Mouse (Mus musculus) ES-CJ7 (cell line): Measurements from ENCODE around the gene Spata3.

Source experiments
- DNase-seq: peaks from one replicate; pipeline ENCODE4 v3.0.0; 2011; ENCODE audit warnings: low read depth, low spot score

The Spata3 gene

DNA sequence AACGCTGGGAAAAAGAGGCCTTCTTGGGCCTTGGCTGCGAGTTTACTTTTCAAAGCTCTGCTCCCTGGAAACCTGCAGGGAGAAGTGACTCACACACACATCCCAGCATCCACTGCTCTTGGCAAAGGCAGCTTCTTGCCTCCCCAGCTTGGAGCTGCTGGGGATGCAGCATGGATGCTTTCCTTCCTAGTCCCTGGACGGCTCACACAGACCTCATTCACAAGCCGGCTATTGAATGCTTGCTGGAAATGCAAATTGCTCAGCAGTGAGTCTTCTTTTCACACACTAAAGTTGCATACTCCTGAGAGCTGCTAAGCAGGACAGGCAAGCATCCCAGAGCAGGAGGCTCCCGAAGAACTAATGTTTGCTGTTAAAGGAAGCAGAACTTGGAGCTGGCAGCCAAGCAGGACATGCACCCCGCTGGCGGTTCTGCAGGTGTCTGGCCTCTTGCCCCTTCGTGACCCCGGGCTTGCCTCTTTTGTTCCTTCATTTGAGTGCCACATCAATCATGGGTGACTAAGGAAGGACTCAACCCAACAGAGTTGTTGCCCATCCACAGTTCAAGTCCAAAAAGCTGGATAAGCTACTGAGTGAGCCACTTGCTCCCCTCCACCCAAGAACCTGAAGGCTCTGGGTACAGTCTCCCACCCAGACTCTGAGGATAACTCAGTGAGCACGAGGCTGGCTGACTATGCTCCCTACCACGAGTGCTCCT is 15.8 kb downstream of the Spata3 start:
- DNase-seq: peak; percentile 50

DNA sequence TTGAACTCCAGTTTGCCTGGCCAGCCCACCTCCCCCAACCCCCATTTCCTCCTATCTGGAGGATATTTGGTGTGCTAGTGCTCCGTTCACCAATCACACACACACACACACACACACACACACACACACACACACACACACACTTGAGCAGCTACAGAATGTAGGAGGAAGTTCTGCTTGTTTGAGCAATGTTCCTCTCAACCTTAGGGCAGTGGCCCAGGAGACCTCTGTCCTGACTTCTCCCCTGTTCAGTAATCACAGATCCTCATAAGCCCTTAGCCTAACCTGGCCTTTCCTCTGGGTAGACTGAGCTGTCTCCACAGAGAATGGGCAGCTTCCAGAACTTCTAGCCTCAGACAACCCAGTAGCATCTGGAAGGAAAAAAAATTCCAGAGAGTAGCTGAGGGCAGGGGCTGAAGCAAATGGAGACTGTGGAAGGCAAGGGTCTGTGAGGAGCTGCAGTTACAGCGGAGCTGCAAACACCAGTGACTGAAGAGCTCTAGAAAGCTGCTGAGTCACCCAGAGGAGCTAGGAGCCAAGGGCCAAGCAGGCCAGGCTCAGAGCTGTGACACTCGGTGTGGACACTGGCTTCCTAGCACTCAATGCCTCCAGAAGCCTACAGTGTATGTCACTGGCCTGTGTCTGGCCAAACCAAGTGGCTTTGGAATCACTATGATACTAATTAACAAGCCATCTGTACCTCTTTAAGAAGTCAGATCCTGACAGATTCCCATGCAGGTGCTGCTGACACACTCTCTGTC is 21.8 kb downstream of the Spata3 start:
- DNase-seq: no peak

DNA sequence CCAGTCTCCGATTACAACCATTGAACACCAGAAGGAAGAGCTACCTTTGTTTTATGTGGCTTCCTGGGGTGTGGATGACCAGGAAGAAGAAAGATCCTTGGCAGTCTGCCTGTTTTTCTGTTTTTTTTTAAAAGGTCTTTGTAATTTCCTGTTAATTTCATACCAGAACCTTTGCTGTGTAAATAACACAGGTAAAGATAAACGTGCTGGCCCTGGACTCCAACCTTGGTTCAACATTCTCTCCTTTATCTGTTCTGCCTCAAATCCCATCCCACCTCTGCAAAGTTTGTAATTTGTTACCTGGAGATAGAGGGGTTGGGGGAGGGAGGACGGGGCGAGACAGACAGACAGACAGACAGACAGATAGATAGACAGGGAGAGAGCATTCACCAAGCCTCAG is 23.5 kb downstream of the Spata3 start:
- DNase-seq: no peak

DNA sequence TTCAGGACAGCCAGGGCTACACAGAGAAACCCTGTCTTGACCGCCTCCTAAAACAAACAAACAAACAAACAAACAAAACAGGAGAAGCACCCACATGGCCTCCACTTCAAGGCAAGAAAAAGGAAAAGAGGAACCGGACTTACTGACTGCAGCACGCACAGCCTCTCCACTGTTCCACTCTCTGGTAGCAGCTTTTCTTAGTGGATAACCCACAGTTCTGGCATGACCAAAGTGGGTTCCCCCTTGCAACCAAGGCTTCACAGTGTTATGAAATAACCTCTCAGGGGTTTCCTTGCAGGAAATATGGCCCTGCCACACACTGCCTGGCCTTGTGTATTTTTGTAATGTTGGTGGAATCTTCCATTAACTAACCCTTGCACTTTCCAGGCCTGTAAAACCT is 24.2 kb downstream of the Spata3 start:
- no peak for DNase-seq

DNA sequence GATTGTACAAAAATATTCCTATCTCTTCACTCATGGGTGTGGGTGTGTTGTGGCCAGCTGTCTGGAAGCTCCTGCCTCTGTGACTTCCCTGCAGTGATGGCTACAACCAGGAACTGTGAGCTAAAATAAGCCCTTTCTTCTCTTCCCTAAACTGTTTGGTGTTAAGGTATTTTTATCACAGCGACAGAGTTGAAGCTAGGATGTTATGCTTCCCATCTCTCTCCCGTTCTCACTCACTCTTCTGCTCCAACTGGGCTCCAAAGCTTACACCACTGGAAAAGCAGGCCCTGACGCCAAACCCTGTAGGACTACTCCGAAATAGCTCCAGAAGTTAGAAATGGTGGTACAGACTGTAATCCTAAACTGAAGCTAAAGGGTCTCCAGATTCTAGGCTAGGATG is 28.4 kb downstream of the Spata3 start:
- DNase-seq: no peak

DNA sequence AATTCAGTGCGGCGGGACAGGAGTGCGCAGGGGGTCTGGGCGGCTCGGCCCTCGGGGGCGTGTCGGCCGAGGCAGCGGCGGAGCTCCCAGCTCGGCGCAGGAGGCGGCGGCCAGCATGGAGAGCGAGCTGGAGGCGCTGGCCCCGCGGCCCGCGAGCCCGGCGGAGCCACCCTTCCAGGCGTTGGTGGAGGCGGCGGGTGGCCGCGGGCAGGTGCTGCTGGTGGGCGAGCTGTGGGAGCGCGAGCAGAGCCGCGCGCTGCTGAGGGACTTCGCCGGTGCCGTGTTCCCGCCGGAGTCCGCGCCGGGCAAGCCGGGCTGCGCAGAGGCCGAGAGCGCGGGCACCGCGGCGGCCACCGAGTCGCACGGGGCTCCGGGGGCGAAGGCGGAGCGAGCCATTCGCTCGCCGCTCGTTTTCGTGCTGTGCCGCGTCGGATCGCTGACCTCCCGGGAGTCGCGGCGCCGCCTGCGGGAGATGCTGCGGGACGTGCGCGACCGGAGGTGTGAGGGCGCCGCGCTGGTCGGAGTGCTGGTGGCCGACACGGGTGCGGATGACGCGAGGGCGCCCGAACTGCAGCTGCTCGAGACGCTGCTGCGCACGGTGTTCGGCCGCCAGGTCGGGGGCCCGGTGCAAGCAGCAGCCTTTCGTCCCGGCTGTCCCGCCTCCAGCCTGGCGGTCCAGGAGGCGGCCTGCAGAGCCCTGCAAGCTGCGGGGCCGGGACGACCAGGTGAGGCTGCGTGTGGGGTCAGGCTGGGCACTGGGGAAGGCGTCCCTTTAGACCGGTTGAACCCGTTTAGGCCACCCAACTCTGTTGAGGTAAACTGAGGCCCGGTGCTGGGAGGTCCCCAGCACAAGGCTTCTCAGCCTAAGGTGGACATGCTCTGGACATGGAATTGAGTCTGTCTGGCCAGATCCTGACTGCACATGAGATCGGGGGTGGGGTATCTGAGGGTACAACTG is 29.5 kb downstream of the Spata3 start, which contains the start of gene 2810459M11Rik:
TSS of gene 2810459M11Rik (plus strand) at position 16 of the 958 bp plus-strand sequence.
- no peak for DNase-seq

DNA sequence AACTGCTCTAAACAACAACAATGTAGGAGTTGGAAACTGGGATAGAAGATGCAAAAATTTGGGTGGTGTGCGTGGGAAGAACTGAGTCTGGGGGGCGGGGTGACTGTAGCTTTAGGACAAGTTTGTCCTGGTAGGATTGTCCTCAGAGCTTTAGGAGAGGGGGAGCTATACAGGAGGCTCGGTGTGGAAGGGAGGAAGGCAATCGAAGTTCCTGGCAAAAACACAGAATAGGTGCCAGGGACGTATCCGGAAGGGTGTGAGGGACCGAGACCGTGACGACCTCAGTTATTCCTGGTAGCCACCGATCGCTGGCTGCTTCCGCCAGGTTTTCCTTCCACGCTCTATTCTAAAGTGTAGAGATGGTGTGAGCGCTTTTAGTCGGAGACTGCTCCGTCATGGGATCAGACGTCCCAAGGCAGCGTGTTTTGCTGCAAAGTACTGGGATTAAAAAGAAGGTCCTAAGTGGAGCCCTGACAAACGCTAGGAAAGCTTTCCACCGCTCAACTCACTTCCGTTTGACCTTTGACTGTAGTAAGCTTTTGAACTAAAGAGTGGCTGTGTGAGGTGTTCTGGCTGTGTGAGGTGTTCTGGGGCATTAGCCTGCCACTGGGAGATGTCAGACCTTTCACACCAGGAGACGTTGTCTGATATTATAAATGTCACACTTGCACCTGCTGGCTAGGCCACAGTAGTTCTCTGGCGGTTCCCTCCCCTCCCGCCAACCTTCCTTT is 30.4 kb downstream of the Spata3 start:
- DNase-seq: no peak

DNA sequence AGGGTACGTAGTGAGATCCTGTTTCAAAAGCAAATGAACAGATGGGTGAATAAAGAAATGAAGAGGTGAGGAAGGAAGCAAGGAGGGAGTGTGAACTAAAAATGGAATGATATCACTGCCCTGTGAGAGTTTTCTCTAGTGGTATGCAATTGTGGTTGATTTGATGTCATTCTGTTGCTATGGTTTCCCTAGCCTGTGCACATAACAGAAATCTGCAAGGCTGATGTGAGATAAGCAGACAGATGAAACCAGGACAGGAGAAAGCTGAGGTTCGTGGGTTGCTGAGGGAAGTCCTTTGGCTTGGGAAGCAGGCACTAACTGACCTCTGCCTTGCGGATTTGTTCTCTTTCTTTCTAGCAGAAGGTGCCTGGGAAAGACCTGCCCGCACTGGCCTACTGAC is 31.6 kb downstream of the Spata3 start:
- DNase-seq: no peak

DNA sequence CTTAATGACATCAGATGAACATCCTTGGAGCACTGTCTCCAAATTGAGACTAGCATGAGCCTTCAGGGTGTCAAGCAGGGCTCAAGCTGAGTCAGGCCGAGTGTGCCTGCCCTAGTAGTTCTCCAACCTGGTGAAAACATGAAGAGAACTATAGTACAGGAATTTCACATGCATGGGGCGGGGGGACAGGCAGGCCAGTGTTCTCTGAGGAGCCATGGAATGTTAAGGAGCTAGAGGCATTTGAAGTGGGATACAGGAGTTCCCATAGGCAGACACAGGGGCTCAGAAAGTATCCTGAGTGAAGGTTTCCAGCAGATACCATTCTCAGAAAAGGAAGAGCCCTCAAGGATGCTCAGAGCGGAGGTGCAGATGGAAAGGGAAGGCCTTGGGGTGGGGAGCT is 32.1 kb downstream of the Spata3 start:
- DNase-seq: no peak

DNA sequence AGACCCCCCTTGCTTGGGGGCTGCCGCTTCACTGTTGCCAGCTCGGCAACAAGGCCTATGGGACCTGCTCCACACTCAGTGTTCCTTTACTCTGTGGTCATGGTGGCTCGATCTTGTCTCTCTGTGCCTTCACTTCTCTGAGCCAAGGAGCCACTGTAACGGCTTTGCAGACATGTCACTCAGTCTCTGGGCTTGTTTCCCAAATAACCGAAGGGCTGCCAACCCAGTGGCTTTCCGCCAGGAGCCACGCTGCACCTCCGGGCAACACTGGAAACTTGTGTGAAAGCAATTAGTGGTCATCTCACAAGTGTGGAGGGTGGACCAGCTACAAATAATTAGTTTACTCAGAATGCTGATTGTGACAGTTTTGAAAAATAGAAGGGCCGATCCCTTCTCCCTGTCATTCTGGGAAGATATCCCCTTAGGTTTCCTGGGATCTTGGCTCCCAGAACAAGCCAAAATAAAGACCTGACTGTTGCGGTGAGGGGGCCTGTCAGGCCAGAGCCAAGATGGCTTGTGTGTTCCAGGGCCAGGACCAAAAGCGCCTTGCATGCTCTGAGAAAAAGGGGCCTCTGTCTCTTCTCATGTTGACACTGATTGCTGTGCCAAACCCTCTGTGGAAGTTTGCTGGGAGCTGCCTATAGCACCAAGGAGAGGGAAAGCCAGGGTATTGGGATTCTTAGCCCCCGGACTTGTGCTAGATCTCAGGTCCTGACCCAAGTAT is 36.7 kb downstream of the Spata3 start:
- no peak for DNase-seq

DNA sequence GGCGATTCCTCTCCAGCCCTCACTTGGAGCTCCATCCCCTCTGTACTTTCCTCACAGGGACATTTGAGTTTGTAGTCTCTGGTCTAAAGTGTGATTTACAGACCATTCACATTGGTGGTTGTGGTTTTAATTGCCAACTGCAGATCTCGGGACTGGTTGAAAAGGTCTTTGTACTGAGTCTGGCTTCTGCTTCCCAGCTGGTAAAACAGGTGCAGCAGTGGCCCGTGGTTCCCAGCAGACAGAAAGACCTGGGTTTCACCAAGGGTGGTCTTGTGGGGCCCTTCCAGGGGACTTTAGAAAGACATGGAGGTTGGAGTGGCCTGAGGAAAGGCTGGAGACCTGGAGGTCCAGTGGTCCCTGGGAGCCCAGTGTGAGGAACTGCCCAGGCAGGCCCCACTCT is 38.3 kb downstream of the Spata3 start:
- no peak for DNase-seq

DNA sequence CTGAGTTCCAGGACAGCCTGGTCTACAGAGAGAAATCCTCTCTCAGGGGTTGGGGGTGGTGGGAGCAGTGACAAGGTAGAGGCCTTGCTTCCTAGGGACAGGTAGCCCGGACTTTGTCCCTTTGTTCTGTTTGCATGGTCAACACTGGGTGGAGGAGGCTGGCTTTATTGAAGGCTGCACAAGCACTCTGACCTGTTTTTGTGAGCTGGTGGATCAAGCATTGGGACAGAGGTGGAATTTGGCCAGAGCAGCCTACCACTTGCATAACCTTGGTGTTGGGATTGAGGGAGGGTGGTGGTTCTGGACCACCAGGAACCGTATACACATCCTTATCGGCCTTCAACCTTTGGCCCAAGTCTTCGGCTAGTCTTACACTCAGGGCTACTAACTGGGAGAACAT is 39.7 kb downstream of the Spata3 start:
- DNase-seq: no peak

DNA sequence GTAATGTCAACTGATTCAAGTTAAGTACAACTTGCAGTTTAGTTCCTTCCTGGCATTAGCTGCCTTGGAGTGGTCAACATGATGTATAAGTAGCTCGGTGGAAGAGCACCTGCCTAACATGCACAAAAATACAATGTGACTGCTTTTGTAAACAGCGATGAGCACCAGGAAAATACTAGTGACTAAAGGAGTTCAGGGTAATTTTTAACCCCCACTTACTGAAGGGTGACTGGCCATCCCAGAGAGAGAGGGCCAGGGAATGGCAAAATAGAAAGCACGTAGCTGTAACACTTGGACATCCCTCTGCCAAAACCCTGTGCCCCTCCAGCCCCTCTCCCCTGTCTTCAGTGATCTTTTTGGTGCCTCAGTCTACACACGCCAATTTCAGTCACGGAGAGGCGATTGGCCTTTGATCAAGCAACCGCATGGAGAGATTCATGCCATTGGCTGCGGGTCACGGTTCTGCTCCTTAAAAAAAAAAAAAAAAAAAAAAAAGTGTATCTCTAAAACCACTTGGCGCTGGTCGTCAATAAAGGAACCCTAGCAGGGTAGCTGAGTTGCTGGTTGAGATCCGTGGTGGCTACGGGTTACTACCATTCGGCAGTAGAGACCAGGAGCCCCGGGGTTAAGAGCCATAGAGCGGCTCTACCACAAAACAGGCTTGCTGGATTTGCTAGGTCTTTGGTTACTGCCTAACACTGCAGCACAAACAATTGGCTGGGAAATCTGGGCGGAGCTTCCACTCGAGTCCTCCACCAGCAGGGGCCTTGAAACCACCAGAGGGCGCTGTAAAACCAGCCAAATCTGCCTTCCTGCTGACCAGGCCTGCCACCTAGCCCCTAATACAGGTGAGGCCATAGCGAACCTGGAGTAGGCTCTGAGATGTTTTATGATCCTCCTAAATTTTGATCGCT is 42.5 kb downstream of the Spata3 start:
- peak; percentile 98 for DNase-seq

DNA sequence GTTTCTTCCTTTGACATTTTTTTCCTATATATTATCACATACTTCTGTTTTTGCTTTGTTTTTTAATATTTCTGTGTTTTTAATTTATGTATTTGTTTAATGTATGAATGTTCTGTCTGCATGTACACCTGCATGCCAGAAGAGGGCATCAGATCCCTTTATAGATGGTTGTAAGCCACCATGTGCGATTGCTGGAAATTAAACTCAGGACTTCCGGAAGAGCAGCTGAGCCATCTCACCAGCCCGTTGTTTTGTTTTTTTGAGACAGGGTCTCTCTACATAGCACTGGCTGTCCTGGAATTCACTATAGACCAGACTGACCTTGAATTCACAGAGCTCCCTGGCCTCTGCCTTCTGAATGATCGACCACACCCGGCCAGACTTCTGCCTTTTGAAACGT is 45.9 kb downstream of the Spata3 start:
- peak; percentile 90 for DNase-seq

DNA sequence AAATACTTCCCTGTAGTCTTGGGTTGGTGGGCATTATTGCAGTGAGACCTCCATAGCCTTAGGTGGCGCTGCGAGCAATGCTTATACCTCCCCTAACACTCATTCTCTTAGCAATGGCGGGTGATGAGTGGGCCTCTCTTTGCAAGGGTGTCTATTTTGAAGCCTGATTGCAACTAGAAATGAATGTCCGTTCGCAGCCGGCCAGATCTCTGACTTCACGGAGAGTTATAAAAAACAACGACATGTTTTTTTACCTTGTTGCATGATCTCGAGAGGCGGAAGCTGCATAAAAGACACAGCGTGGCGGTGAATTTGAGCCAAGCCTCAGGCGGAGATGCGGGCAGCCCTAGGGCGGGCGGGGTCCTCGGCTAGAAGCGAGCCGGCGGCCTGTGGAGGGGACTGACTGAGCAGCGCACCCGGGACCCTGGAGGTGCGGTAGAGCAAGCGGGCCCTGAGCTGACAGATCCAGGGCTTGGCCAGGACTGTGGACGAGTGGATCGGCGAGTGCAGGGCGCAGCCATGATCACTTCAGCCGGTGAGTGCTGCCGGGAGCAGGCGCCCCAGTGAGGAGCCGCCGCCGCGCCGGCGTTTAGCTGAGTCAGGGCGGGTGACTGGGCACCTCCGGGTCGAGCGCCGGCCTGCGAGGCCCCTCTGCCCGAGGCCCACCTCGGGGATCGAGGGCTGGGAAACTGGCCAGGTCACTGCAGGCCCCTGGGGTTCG is 47.8 kb downstream of the Spata3 start, which contains the start of gene Psmd1:
TSS of gene Psmd1 (plus strand) at position 117 of the 721 bp plus-strand sequence.
- DNase-seq: peak; percentile 98

DNA sequence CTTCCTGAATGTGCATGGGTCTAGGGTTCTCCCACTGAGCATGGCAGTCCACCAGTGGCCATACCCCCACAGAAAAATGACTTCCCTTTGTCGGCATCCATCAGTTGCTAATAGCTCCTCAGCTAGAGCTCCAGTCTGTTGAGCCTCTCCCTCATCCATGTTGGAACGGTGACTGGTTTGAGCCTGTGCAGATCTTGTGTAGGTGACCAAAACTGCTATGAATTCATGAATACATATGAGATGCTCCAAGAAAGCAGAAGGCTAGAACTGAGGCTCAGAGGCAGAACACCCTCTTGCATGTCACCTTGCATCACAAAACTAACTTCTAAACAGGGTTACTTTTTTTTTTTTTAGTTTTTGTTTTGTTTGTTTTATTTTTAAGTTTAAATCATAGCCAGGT is 59.9 kb downstream of the Spata3 start:
- DNase-seq: no peak
